Mouse (Mus musculus) CH12.LX (cell line): ENCODE measurements around the gene Gm49368.

ENCODE experiments used
- BHLHE40 ChIP-seq: IDR thresholded peaks from 2 replicates; pipeline ENCODE4 v1.6.1; 2011; ENCODE audit warnings: mild to moderate bottlenecking, low read depth, low read length, improper control_type of control experiment
- CTCF ChIP-seq, 2 experiments: IDR thresholded peaks in 1 of 2; conservative IDR thresholded peaks in 1 of 2; 2 replicates each; pipeline ENCODE4 v1.5.1; 2011 to 2012; ENCODE audit warnings: low read depth in 2 of 2, low read length in 2 of 2, improper control_type of control experiment in 1 of 2, inconsistent platforms in 1 of 2, mild to moderate bottlenecking in 1 of 2, moderate library complexity in 1 of 2
- E2F4 ChIP-seq: IDR thresholded peaks from 2 replicates; pipeline ENCODE4 v1.6.1; 2011; ENCODE audit warnings: low read depth, low read length, improper control_type of control experiment; ENCODE audit not compliant: insufficient replicate concordance
- ELF1 ChIP-seq: IDR thresholded peaks from 2 replicates; pipeline ENCODE4 v1.6.1; 2014; ENCODE audit warnings: low read depth, mild to moderate bottlenecking, inconsistent platforms, low read length, improper control_type of control experiment
- JUN ChIP-seq: IDR thresholded peaks from 2 replicates; pipeline ENCODE4 v1.6.1; 2011; ENCODE audit warnings: low read depth, mild to moderate bottlenecking, low read length, improper control_type of control experiment, moderate library complexity; ENCODE audit not compliant: insufficient read depth
- MYC ChIP-seq: IDR thresholded peaks from 2 replicates; pipeline ENCODE4 v1.6.1; 2011; ENCODE audit warnings: low read depth, mild to moderate bottlenecking, improper control_type of control experiment, low read length
- NRF1 ChIP-seq: IDR thresholded peaks from 2 replicates; pipeline ENCODE4 v1.6.1; 2014; ENCODE audit warnings: low read depth, mild to moderate bottlenecking, inconsistent platforms, low read length, improper control_type of control experiment, moderate library complexity
- POLR2A ChIP-seq: IDR thresholded peaks from 2 replicates; pipeline ENCODE4 v1.6.1; 2011; ENCODE audit warnings: low read depth, mild to moderate bottlenecking, improper control_type of control experiment, low read length
- RCOR1 ChIP-seq: conservative IDR thresholded peaks from 2 replicates; pipeline ENCODE4 v1.6.1; 2012; ENCODE audit warnings: low read depth, mild to moderate bottlenecking, inconsistent platforms, low read length, improper control_type of control experiment
- SIN3A ChIP-seq: IDR thresholded peaks from 2 replicates; pipeline ENCODE4 v1.6.1; 2012; ENCODE audit warnings: low read length, improper control_type of control experiment, inconsistent platforms
- USF1 ChIP-seq: IDR thresholded peaks from 2 replicates; pipeline ENCODE4 v1.6.1; 2014; ENCODE audit warnings: low read depth, mild to moderate bottlenecking, inconsistent platforms, low read length, improper control_type of control experiment
- ZC3H11A ChIP-seq: IDR thresholded peaks from 2 replicates; pipeline ENCODE4 v1.6.1; 2012; ENCODE audit warnings: low read depth, mild to moderate bottlenecking, inconsistent platforms, low read length, improper control_type of control experiment

- TF ChIP-seq USF1 (no peak), SIN3A (no peak), CTCF (conservative IDR thresholded peaks at IDR 0.05 in 1 of 2, IDR thresholded peaks at IDR 0.05 in 1 of 2; ENCODE audit: low read depth in 2 of 2, low read length in 2 of 2) (no peak), MYC (no peak), POLR2A (no peak), BHLHE40 (no peak), E2F4 (no peak), JUN (no peak), ZC3H11A (no peak), ELF1 (no peak), NRF1 (no peak), RCOR1 (no peak)
These were observed 5.4 kb downstream of the Gm49368 start for GRCm38 (mm10) chr7:128067847-128068246.
